Mouse (Mus musculus) neural tube, embryonic 13.5 days (tissue): ENCODE results near the gene Kntc1. TPM values are rescaled to one million over a fixed set of nuclear protein-coding genes. Genes with fewer than 3 reads are reported as not detected.

Experiments
- ATAC-seq: fragments of 200-750 bp; cut with Nextera tagmentation; 2 replicates; pipeline ENCODE4 v1.8.0; 2017; ENCODE audit warnings: low read depth, mild to moderate bottlenecking, moderate TSS enrichment, moderate library complexity
- H3K27ac ChIP-seq: fragments of 300-500 bp; sonication (generic); replicated peaks from 2 replicates; pipeline ENCODE4 v1.5.1; 2015; ENCODE audit warnings: moderate library complexity, mild to moderate bottlenecking, inconsistent platforms
- H3K27me3 ChIP-seq: fragments of 300-500 bp; sonication (generic); 2 replicates; pipeline ENCODE4 v1.6.1; 2015; ENCODE audit warnings: mild to moderate bottlenecking, inconsistent platforms
- H3K36me3 ChIP-seq: fragments of 300-500 bp; sonication (generic); 2 replicates; pipeline ENCODE4 v1.6.1; 2015; ENCODE audit warnings: mild to moderate bottlenecking, inconsistent platforms
- H3K4me1 ChIP-seq: fragments of 300-500 bp; sonication (generic); replicated peaks from 2 replicates; pipeline ENCODE4 v1.6.1; 2015; ENCODE audit warnings: inconsistent platforms
- H3K4me2 ChIP-seq: fragments of 300-500 bp; sonication (generic); 2 replicates; pipeline ENCODE4 v1.6.1; 2015; ENCODE audit warnings: inconsistent platforms, mild to moderate bottlenecking, moderate library complexity
- H3K4me3 ChIP-seq: fragments of 300-500 bp; sonication (generic); 2 replicates; pipeline ENCODE4 v1.5.1; 2015; ENCODE audit warnings: mild to moderate bottlenecking, inconsistent platforms
- H3K9ac ChIP-seq: fragments of 300-500 bp; sonication (generic); 2 replicates; pipeline ENCODE4 v1.6.1; 2015; ENCODE audit warnings: moderate library complexity, mild to moderate bottlenecking, inconsistent platforms
- H3K9me3 ChIP-seq: fragments of 300-500 bp; sonication (generic); 2 replicates; pipeline ENCODE4 v1.6.1; 2016; ENCODE audit warnings: inconsistent platforms
- WGBS: fragments of 180-500 bp; shearing (Covaris S2); methylation state at CpG from one replicate; pipeline ENCODE4 v1.1.7; 2015; 5-methylcytosine and 5-hydroxymethylcytosine counted together
- polyA plus RNA-seq: library from polyadenylated mRNA; unstranded; fragments of >200 nt; fragmentation: Nextera tagmentation; extraction: Ambion mirVana; gene quantifications from 2 replicates; pipeline ENCODE4 v1.2.1, GENCODE M21; 2015

The Kntc1 gene
- polyA plus RNA-seq, 1 experiment from 2014 or later: 4.4 TPM

DNA sequence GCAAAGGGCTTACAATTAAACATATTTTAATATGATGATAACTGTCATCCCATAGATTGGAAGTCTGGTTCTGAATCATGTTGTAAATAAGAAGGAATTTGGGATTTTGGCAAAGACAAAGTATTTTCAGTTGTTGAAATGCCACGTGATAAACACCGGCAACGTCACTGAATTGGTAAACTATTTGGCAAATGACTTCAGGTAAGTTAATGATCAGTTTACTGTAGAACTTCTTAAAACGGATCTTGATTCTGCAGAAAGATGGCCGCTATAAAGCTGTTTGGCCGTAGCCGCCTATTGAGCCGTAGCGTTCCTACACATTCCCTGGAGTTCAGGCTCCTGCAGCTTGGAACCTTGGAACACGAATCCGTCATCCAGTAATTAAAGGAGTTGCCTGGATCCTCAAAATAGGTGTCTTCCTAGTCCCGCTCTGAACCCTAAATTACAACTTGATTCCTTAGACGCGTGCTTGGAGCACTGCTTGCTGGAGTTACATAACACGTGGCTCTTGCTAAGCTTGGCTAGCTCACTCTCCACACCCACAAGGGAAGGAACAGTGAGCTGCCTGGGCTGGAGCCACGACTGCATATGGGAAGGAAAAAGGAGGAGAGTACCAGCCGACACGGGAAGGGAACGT, 69.5 kb downstream of the Kntc1 start:
- no peak overlapping the region for H3K4me2 ChIP-seq
- ATAC-seq: no peak
- H3K4me1 ChIP-seq: 0 out of 2 replicates have a peak, but pooled peaks cover 8% of the 10 kb centered on the region
- H3K27me3 ChIP-seq: no peaks in the 10 kb centered on the region
- H3K9ac ChIP-seq: no peak overlapping the region
- no peak overlapping the region for H3K4me3 ChIP-seq
- no peaks in the 10 kb centered on the region for H3K36me3 ChIP-seq
- WGBS: 94% methylated on average over 19 of the region's 19 CpGs
- H3K27ac ChIP-seq: no peak overlapping the region
- no peaks in the 10 kb centered on the region for H3K9me3 ChIP-seq

DNA sequence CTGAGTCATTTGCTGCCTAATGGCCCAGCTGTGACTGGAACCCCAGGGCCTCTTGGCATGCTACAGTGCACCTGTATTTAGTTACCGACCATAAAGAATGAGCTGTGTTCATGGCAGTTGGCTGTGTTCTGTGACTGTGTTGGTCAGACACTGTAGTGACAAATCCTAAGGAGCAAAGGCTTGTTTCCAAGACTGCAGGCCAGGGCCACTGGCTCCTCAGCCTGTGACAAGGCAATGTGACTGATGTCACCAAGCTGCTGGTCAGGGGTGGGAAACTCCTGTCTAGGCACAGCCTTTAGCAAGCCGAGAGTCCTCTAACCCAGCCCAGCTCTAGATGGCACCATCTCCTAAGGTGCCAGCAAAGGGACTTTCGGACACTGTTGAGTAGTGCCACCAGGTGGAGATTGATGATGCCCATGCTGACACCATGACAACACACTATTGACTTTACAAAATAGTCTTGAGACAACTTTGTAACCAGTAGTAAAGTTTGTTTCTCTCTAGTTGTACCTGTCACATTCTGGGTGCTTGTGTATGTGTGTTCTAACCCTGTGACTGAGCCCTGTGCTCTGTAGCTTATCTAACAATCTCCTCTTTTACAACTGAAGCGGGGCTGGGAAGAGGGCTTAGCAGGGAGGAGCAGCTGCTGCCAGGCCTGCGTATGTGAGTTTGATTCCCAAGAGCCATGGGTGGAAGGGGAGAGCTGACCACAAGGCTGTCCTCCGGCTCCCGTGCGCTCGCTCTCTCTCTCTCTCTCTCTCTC, 71.2 kb downstream of the Kntc1 start:
- Histone ChIP-seq H3K27ac (no peak overlapping the region; the same call in 1 of the 2 replicates), H3K4me2 (no peak overlapping the region), H3K4me3 (no peak overlapping the region), H3K9ac (no peak overlapping the region), H3K4me1 (0 out of 2 replicates have a peak, but pooled peaks cover 8% of the 10 kb centered on the region), H3K36me3 (no peaks in the 10 kb centered on the region), H3K9me3 (no peaks in the 10 kb centered on the region), H3K27me3 (no peaks in the 10 kb centered on the region)
- ATAC-seq: no peak
- WGBS: 82% methylated on average over 9 of the region's 9 CpGs

GRCm38 (mm10) chr5:123821264-123821571, 71.7 kb downstream of the Kntc1 start:
- no peaks in the 10 kb centered on the region for H3K27me3 ChIP-seq
- 0 out of 2 replicates have a peak, but pooled peaks cover 8% of the 10 kb centered on the region for H3K4me1 ChIP-seq
- WGBS: 84% methylated on average over 3 of the region's 3 CpGs
- no peaks in the 10 kb centered on the region for H3K36me3 ChIP-seq
- H3K9me3 ChIP-seq: no peaks in the 10 kb centered on the region
- H3K4me2 ChIP-seq: no peak overlapping the region
- no peak overlapping the region for H3K9ac ChIP-seq
- ATAC-seq: no peak
- no peak overlapping the region for H3K4me3 ChIP-seq
- no peak overlapping the region for H3K27ac ChIP-seq

- Histone ChIP-seq H3K9ac (no peak overlapping the region), H3K4me2 (no peak overlapping the region), H3K27ac (0 out of 2 replicates have a peak overlapping the region, but pooled peaks have one; percentile 28), H3K4me3 (no peak overlapping the region), H3K9me3 (no peaks in the 10 kb centered on the region), H3K27me3 (no peaks in the 10 kb centered on the region), H3K4me1 (0 out of 2 replicates have a peak, but pooled peaks cover 8% of the 10 kb centered on the region), H3K36me3 (no peaks in the 10 kb centered on the region)
- 0 out of 2 replicates have a peak, but pooled peaks have one; percentile 32 for ATAC-seq
- 60% methylated on average over 7 of the region's 7 CpGs for WGBS
These were observed 73.2 kb downstream of the Kntc1 start for GRCm38 (mm10) chr5:123822706-123823105.

- H3K9ac ChIP-seq: no peak overlapping the region
- 76% methylated on average over 6 of the region's 6 CpGs for WGBS
- no peaks in the 10 kb centered on the region for H3K9me3 ChIP-seq
- no peaks in the 10 kb centered on the region for H3K27me3 ChIP-seq
- H3K4me2 ChIP-seq: no peak overlapping the region
- H3K4me3 ChIP-seq: no peak overlapping the region
- no peaks in the 10 kb centered on the region for H3K36me3 ChIP-seq
- no peaks in the 10 kb centered on the region for H3K4me1 ChIP-seq
- ATAC-seq: no peak
- no peak overlapping the region for H3K27ac ChIP-seq
These were observed 78.2 kb downstream of the Kntc1 start for GRCm38 (mm10) chr5:123827659-123828091.

DNA sequence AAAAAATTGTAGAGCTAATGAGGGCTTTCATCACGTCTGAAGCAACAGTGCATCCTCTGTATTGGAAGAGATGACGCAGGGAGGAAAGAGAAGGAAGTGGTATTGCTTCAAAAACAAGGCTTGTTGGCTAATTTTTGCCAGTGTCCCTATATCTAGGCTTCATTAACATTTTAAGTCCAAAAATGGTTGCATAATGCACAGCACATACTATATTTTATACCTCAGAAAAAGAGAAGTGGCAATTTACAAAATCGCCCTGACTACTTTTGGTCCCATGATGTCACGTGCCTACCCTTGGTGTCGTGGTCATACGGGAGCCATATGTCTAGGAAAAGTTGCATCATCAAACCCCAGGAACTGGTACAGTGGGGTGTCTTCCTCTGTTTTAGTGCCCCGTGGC, 82.8 kb downstream of the Kntc1 start:
- H3K9me3 ChIP-seq: no peaks in the 10 kb centered on the region
- WGBS: 88% methylated on average over 7 of the region's 7 CpGs

DNA sequence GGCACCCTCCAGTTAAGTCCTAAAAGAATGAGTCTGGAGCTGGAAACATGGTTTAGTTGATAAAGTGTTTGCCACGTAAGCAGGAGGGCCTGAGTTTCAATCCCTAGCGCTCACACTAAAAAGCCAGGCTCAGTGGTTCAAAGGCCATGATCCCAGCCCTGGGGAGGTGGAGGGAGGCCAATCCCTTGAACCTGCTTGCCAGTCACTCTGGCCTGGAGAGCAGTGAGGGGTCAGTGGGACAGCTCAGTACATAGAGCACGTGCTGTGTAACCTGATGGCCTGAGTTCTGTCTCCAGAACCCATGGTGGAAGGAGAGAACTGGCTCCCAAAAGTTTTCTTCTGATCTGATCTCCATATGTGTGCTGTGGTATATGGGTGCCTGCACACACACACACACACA, 85.3 kb downstream of the Kntc1 start:
- Histone ChIP-seq H3K27me3 (no peaks in the 10 kb centered on the region), H3K4me3 (no peak overlapping the region), H3K4me1 (no peaks in the 10 kb centered on the region), H3K36me3 (no peaks in the 10 kb centered on the region), H3K4me2 (no peak overlapping the region), H3K27ac (no peak overlapping the region), H3K9me3 (no peaks in the 10 kb centered on the region), H3K9ac (no peak overlapping the region)
- WGBS: 85% methylated on average over 3 of the region's 3 CpGs
- no peak for ATAC-seq

More for the DNA sequence above, 82.8 kb downstream of the Kntc1 start:
- no peak overlapping the region for H3K4me2 ChIP-seq
- H3K36me3 ChIP-seq: no peaks in the 10 kb centered on the region
- no peaks in the 10 kb centered on the region for H3K27me3 ChIP-seq
- ATAC-seq: no peak
- H3K4me1 ChIP-seq: no peaks in the 10 kb centered on the region
- H3K4me3 ChIP-seq: no peak overlapping the region
- no peak overlapping the region for H3K27ac ChIP-seq
- no peak overlapping the region for H3K9ac ChIP-seq

- no peak overlapping the region for H3K4me3 ChIP-seq
- WGBS: 50% methylated on average over 4 of the region's 4 CpGs
- ATAC-seq: no peak
- no peaks in the 10 kb centered on the region for H3K9me3 ChIP-seq
- H3K4me1 ChIP-seq: no peaks in the 10 kb centered on the region
- no peaks in the 10 kb centered on the region for H3K27me3 ChIP-seq
- no peaks in the 10 kb centered on the region for H3K36me3 ChIP-seq
- no peak overlapping the region for H3K27ac ChIP-seq
- no peak overlapping the region for H3K9ac ChIP-seq
- no peak overlapping the region for H3K4me2 ChIP-seq
These were observed 87.9 kb downstream of the Kntc1 start for GRCm38 (mm10) chr5:123837371-123837770.

DNA sequence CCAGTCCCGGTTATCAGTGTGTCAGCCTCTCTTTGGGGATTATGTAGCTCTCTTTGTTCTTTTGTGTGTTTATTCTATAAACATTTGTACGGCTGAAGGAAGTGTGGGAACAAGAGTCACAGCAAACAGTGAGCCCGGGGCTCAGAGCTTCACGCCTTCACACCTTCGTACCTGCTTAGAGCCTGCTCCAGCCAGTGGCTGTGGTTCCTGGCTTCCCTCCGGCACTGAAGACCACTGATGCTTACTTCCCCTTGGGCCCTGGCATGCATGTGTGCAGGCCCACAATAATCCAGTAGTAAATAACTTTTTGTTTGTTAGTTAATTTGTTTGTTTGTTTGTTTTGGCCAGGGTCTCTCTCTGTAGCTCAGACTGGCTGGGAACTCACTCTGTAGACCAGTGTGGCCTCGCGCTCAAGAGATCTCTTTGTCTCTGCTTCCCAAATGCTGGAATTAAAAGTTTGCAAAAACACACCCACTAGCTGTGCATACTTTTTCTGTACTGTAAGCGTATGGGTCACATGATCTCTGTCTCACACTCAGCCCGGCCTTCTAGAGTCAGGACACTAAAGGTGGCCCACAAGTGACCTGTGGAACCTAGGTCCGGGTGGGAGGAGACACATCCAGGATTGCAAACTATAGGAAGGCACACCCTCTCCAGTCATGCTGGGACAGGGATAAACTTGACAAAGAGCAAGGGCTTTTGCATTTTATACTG, 92.9 kb downstream of the Kntc1 start:
- 78% methylated on average over 11 of the region's 11 CpGs for whole genome bisulfite sequencing
- no peak for ATAC-seq
- no peak overlapping the region for H3K4me2 ChIP-seq

DNA sequence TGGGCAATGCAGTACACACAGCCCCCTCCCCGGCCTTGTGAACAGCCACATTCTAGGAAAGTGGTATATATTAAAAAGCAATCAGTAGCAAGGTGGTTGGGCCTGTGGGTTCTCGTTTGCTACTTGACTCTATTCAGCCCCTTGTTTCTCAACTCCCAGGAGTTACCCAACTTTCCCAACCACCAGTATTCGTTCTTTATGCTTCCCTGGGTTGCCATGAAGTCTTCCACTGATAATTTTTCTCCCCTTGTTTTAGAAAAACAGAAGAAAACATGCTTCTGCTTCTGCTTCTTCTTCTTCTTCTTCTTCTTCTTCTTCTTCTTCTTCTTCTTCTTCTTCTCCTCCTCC, 93.4 kb downstream of the Kntc1 start:
- no peaks in the 10 kb centered on the region for H3K9me3 ChIP-seq

More for the DNA sequence above, 92.9 kb downstream of the Kntc1 start:
- Histone ChIP-seq H3K9me3 (no peaks in the 10 kb centered on the region), H3K27me3 (no peaks in the 10 kb centered on the region), H3K9ac (no peak overlapping the region), H3K4me1 (no peaks in the 10 kb centered on the region), H3K36me3 (no peaks in the 10 kb centered on the region), H3K27ac (no peak overlapping the region), H3K4me3 (no peak overlapping the region)

DNA sequence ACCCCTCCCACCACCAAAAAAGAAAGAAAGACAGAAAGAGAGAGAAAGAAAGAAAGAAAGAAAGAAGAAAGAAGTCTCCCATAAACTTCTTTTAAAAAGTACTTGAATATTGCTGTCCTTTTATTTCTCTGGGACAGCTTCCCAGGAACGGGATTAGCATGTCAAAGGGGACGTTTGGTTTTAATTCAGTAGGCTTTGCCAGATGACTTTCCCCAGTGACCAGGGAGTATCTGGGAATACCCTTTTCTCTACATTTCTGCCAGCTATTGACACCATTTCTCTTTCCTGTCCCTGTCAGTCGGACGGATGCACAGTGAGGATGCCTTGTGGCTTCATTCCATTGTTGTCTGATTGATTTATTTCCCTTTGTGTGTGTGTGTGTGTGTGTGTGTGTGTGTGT, 94.3 kb downstream of the Kntc1 start:
- WGBS: 29% methylated on average over 4 of the region's 4 CpGs
- H3K4me3 ChIP-seq: no peak overlapping the region
- H3K27ac ChIP-seq: no peak overlapping the region
- no peaks in the 10 kb centered on the region for H3K4me1 ChIP-seq
- no peaks in the 10 kb centered on the region; the same call in 1 of the 2 replicates for H3K27me3 ChIP-seq
- H3K9ac ChIP-seq: no peak overlapping the region
- ATAC-seq: no peak
- H3K4me2 ChIP-seq: no peak overlapping the region
- H3K9me3 ChIP-seq: no peaks in the 10 kb centered on the region
- no peaks in the 10 kb centered on the region for H3K36me3 ChIP-seq

More for the DNA sequence above, 93.4 kb downstream of the Kntc1 start:
- Histone ChIP-seq H3K4me2 (no peak overlapping the region), H3K27me3 (no peaks in the 10 kb centered on the region), H3K4me3 (no peak overlapping the region), H3K4me1 (no peaks in the 10 kb centered on the region), H3K27ac (no peak overlapping the region), H3K36me3 (no peaks in the 10 kb centered on the region), H3K9ac (no peak overlapping the region)
- no peak for ATAC-seq
- 85% methylated on average over 3 of the region's 3 CpGs for WGBS

GRCm38 (mm10) chr5:123844316-123844715, 94.8 kb downstream of the Kntc1 start:
- Histone ChIP-seq H3K4me1 (no peaks in the 10 kb centered on the region), H3K27ac (no peak overlapping the region), H3K36me3 (no peaks in the 10 kb centered on the region), H3K9me3 (no peaks in the 10 kb centered on the region), H3K4me3 (no peak overlapping the region), H3K9ac (no peak overlapping the region), H3K27me3 (no peaks in the 10 kb centered on the region; the same call in 1 of the 2 replicates), H3K4me2 (no peak overlapping the region)
- ATAC-seq: no peak
- 94% methylated on average over 14 of the region's 14 CpGs for WGBS
